Mouse (Mus musculus): ENCODE measurements at regions not wholly inside any gene's neighbourhood (a gene's known extent, or its start where the extent isn't known, plus 50 kb on each side); places are given as distances from the start of the nearest gene placed in this dataset.
"Not testable (repeated sequence)": the region's sequence is repeated elsewhere in the genome, so short reads cannot be mapped to it uniquely, and the experiment has no call there.

- no peak for DNase-seq
Measured at GRCm38 (mm10) chr7:111840826-111841225, 61.0 kb upstream of the Galnt18 start.

DNA sequence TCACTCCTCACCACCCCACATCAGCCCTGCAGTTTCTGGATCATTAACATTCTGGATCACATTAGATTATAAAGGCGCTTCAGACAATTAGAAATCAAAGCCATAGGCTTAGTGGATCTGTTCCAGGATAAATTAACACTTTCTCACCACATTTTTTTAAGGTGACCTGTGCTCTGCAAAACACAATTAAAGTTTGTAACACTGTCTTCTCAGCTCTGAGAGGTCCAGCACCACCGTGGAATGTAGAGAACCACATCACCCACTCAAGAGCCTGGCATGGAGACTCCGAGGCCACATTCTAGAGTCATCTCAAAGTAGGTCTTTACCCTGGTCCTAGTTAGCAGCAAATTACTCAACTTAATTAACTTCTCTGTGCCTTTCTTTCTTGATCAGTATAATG lies 58.4 kb upstream of the Galnt18 start:
- no peak for DNase-seq

DNA sequence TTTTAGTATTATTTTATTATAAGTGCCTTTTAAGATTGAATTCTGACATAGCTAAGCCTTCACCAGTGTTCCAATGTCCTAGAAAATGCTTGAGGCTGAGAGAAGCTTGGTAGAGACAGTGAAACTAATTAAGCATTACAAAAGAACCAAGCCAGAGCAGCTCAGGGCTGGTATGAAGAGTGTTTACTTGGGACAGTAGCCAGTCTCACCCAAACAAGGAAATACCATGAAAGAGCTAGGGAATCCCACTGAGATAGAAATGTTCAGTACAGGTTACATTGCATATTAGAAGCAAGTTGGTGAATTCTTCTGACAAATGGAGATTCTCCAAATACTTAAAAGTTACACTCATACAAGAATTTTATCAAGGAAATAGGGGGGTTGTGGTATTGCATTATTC lies 54.6 kb upstream of the Galnt18 start:
- not testable (repeated sequence) for DNase-seq

DNA sequence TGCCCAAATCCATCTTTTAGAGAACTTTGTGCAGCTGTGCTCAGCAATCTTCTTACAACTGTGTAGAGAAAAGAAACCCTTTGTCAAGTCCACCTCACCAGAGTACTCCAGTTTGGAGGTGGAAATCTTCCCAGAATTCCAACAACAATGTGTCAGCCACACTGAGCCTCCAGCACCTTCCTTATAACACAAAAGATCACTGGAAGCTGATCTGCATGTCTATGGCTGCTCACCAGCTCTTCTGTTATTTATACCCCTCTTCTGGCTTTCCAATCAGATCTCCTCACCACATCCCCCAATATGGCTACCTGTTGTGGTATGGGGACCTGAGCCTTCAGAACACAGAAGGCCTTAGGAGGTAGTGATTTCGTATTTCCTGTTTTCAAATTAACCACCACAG lies 50.2 kb upstream of the Galnt18 start:
- no peak for DNase-seq

Data from thymus, postnatal 36 days (tissue).